Mouse (Mus musculus) heart, embryonic 11.5 days (tissue): Measurements from ENCODE around the gene Krtap28-13. TPM values are rescaled to one million over a fixed set of nuclear protein-coding genes. Genes with fewer than 3 reads are reported as not detected.

Experiments
- ATAC-seq: fragments of 200-750 bp; cut with Nextera tagmentation; replicated peaks from 2 replicates; pipeline ENCODE4 v1.8.0; 2017; ENCODE audit warnings: moderate library complexity; ENCODE audit not compliant: insufficient number of reproducible peaks, low FRiP score, low TSS enrichment
- H3K27ac ChIP-seq: fragments of 300-500 bp; sonication (generic); 2 replicates; pipeline ENCODE4 v1.5.1; 2014; ENCODE audit warnings: mild to moderate bottlenecking, low read depth, low read length
- H3K27me3 ChIP-seq: fragments of 300-500 bp; sonication (generic); 2 replicates; pipeline ENCODE4 v1.6.1; 2014; ENCODE audit warnings: mild to moderate bottlenecking, low read length, mixed read lengths; ENCODE audit not compliant: control insufficient read depth, insufficient read depth
- H3K36me3 ChIP-seq: fragments of 300-500 bp; sonication (generic); 2 replicates; pipeline ENCODE4 v1.6.1; 2014; ENCODE audit warnings: mild to moderate bottlenecking, low read length, moderate library complexity, mixed read lengths; ENCODE audit not compliant: control insufficient read depth, insufficient read depth
- H3K4me1 ChIP-seq: fragments of 300-500 bp; sonication (generic); 2 replicates; pipeline ENCODE4 v1.6.1; 2014; ENCODE audit warnings: low read length; ENCODE audit not compliant: control insufficient read depth, insufficient read depth
- H3K4me2 ChIP-seq: fragments of 300-500 bp; sonication (generic); 2 replicates; pipeline ENCODE4 v1.6.1; 2014; ENCODE audit warnings: mild to moderate bottlenecking, moderate library complexity
- H3K4me3 ChIP-seq: fragments of 300-500 bp; sonication (generic); 2 replicates; pipeline ENCODE4 v1.5.1; 2014; ENCODE audit warnings: low read depth, low read length
- H3K9ac ChIP-seq: fragments of 300-500 bp; sonication (generic); 2 replicates; pipeline ENCODE4 v1.6.1; 2014; ENCODE audit warnings: mild to moderate bottlenecking, low read depth, low read length, moderate library complexity
- H3K9me3 ChIP-seq: fragments of 300-500 bp; sonication (generic); replicated peaks from 2 replicates; pipeline ENCODE4 v1.6.1; 2016; ENCODE audit warnings: low read length; ENCODE audit not compliant: control insufficient read depth
- WGBS: fragments of 180-500 bp; shearing (Covaris S2); extraction: QIAGEN DNeasy Blood & Tissue Kit; methylation state at CpG from one replicate; pipeline ENCODE4 v1.1.7; 2014; ENCODE audit not compliant: insufficient replicate concordance; 5-methylcytosine and 5-hydroxymethylcytosine counted together
- polyA plus RNA-seq: library from polyadenylated mRNA; unstranded; fragments of >200 nt; fragmentation: Nextera tagmentation; extraction: Ambion mirVana; gene quantifications from 2 replicates; pipeline ENCODE4 v1.2.1, GENCODE M21; 2014

Gene Krtap28-13
- polyA plus RNA-seq, 1 experiment from 2014 or later: 0.16 TPM

- ATAC-seq: no peak
- no peak overlapping the region for H3K4me2 ChIP-seq
- no peaks in the 10 kb centered on the region for H3K27me3 ChIP-seq
- no peaks in the 10 kb centered on the region for H3K9me3 ChIP-seq
- H3K4me3 ChIP-seq: no peak overlapping the region
- H3K36me3 ChIP-seq: no peaks in the 10 kb centered on the region
- H3K4me1 ChIP-seq: no peaks in the 10 kb centered on the region
- 80% methylated on average over 10 of the region's 10 CpGs for WGBS
- no peak overlapping the region for H3K9ac ChIP-seq
- H3K27ac ChIP-seq: no peak overlapping the region
These were observed 6.5 kb downstream of the Krtap28-13 start for GRCm38 (mm10) chr1:83067205-83067604.

- Histone ChIP-seq H3K36me3 (no peaks in the 10 kb centered on the region), H3K4me2 (peak overlapping the region; percentile 53), H3K9ac (no peak overlapping the region), H3K4me1 (no peaks in the 10 kb centered on the region), H3K9me3 (no peaks in the 10 kb centered on the region), H3K27ac (no peak overlapping the region), H3K4me3 (no peak overlapping the region), H3K27me3 (no peaks in the 10 kb centered on the region)
- ATAC-seq: no peak
- 43% methylated on average over 15 of the region's 15 CpGs for WGBS
These were observed 14.9 kb downstream of the Krtap28-13 start for GRCm38 (mm10) chr1:83075526-83076189.

- Histone ChIP-seq H3K36me3 (no peaks in the 10 kb centered on the region), H3K4me1 (no peaks in the 10 kb centered on the region), H3K9ac (no peak overlapping the region), H3K9me3 (no peaks in the 10 kb centered on the region), H3K4me3 (no peak overlapping the region), H3K27ac (no peak overlapping the region), H3K27me3 (no peaks in the 10 kb centered on the region), H3K4me2 (peak overlapping the region; percentile 53)
- no peak for ATAC-seq
- WGBS: 47% methylated on average over 11 of the region's 11 CpGs
These were observed 15.6 kb downstream of the Krtap28-13 start for GRCm38 (mm10) chr1:83076190-83076917.

GRCm38 (mm10) chr1:83077016-83077415 is 16.3 kb downstream of the Krtap28-13 start:
- H3K27me3 ChIP-seq: no peaks in the 10 kb centered on the region
- no peak for ATAC-seq
- no peaks in the 10 kb centered on the region for H3K4me1 ChIP-seq
- H3K4me2 ChIP-seq: no peak overlapping the region
- no peak overlapping the region for H3K27ac ChIP-seq
- no peak overlapping the region for H3K4me3 ChIP-seq
- 75% methylated on average over 6 of the region's 6 CpGs for WGBS
- no peaks in the 10 kb centered on the region for H3K36me3 ChIP-seq
- no peaks in the 10 kb centered on the region for H3K9me3 ChIP-seq
- H3K9ac ChIP-seq: no peak overlapping the region

- Histone ChIP-seq H3K4me3 (no peak overlapping the region), H3K27ac (no peak overlapping the region), H3K9ac (no peak overlapping the region), H3K4me2 (no peak overlapping the region), H3K4me1 (no peaks in the 10 kb centered on the region), H3K9me3 (no peaks in the 10 kb centered on the region), H3K36me3 (no peaks in the 10 kb centered on the region), H3K27me3 (no peaks in the 10 kb centered on the region)
- 93% methylated on average over 2 of the region's 2 CpGs for WGBS
- no peak for ATAC-seq
These were observed 24.1 kb downstream of the Krtap28-13 start for GRCm38 (mm10) chr1:83084790-83085189.

- H3K9ac ChIP-seq: no peak overlapping the region
- 46% methylated on average over 3 of the region's 3 CpGs for WGBS
- H3K36me3 ChIP-seq: no peaks in the 10 kb centered on the region
- no peaks in the 10 kb centered on the region for H3K4me1 ChIP-seq
- H3K27me3 ChIP-seq: no peaks in the 10 kb centered on the region
- no peak overlapping the region for H3K27ac ChIP-seq
- no peak overlapping the region for H3K4me3 ChIP-seq
- H3K9me3 ChIP-seq: no peaks in the 10 kb centered on the region
- no peak for ATAC-seq
- H3K4me2 ChIP-seq: no peak overlapping the region
These were observed 30.5 kb downstream of the Krtap28-13 start for GRCm38 (mm10) chr1:83091268-83091667.

GRCm38 (mm10) chr1:83096935-83097334 is 36.2 kb downstream of the Krtap28-13 start:
- 79% methylated on average over 4 of the region's 4 CpGs for WGBS
- no peak for ATAC-seq

GRCm38 (mm10) chr1:83099160-83099559 is 38.4 kb downstream of the Krtap28-13 start:
- 86% methylated on average over 2 of the region's 2 CpGs for WGBS
- Histone ChIP-seq H3K36me3 (no peaks in the 10 kb centered on the region), H3K27me3 (no peaks in the 10 kb centered on the region), H3K4me2 (no peak overlapping the region), H3K4me3 (no peak overlapping the region), H3K4me1 (no peaks in the 10 kb centered on the region), H3K9ac (no peak overlapping the region), H3K27ac (no peak overlapping the region), H3K9me3 (no peaks in the 10 kb centered on the region)
- ATAC-seq: no peak

More at GRCm38 (mm10) chr1:83096935-83097334, 36.2 kb downstream of the Krtap28-13 start:
- no peaks in the 10 kb centered on the region for H3K9me3 ChIP-seq
- no peak overlapping the region for H3K4me3 ChIP-seq
- H3K27me3 ChIP-seq: no peaks in the 10 kb centered on the region
- H3K9ac ChIP-seq: no peak overlapping the region
- H3K36me3 ChIP-seq: no peaks in the 10 kb centered on the region
- no peaks in the 10 kb centered on the region for H3K4me1 ChIP-seq
- H3K4me2 ChIP-seq: no peak overlapping the region
- H3K27ac ChIP-seq: no peak overlapping the region
